Mouse (Mus musculus): ENCODE measurements around the gene N4bp1. TPM values are rescaled to one million over a fixed set of nuclear protein-coding genes. Genes with fewer than 3 reads are reported as not detected.
A peak's percentile ranks its signal among the peaks of the same experiment; 100 is the strongest.

The N4bp1 gene
- polyA plus RNA-seq, 1 experiment from 2014 or later = 11.3 TPM

DNA sequence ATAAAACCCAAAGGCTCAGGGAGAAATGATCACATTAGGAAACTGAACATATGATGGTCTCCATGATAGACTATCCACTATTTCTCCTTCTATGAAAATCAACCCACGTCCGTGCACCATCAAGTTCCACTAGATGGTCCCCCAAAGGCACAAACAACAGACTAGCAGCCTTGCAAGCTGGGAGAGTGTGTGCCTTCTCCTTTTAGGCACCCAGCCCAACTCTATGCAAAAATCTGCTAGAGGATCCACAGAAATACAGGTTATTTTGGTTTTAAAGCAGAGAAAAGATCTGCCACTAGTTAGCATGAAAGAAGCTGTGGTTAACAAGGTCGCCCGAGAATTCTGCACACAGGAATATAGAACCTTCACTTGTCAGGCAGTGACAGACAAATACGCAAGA is 39.2 kb downstream of the N4bp1 start:
- WGBS = 92% methylated on average over 5 of the region's 5 CpGs
- no peak for DNase-seq (ENCODE audit: low spot score)
- H3K9ac ChIP-seq (ENCODE audit: low read length) = no peak overlapping the region
- H3K36me3 ChIP-seq (ENCODE audit: control insufficient read depth, insufficient read depth, low read length) = peaks cover 4% of the 10 kb centered on the region; the same call in 1 of the 2 replicates
- H3K4me1 ChIP-seq (replicated peaks; ENCODE audit: control insufficient read depth, insufficient read depth, low read length) = no peaks in the 10 kb centered on the region
- H3K4me2 ChIP-seq (ENCODE audit: low read depth, low read length, severe bottlenecking) = no peak overlapping the region
- no peaks in the 10 kb centered on the region for H3K27me3 ChIP-seq (ENCODE audit: control insufficient read depth, insufficient read depth, low read length)
- ATAC-seq (replicated peaks; ENCODE audit: low FRiP score) = no peak
- no peak overlapping the region for H3K27ac ChIP-seq (ENCODE audit: low read depth, low read length)
- no peak overlapping the region for H3K4me3 ChIP-seq (ENCODE audit: low read depth, low read length)
- H3K9me3 ChIP-seq (ENCODE audit: control insufficient read depth, low read length) = no peaks in the 10 kb centered on the region

DNA sequence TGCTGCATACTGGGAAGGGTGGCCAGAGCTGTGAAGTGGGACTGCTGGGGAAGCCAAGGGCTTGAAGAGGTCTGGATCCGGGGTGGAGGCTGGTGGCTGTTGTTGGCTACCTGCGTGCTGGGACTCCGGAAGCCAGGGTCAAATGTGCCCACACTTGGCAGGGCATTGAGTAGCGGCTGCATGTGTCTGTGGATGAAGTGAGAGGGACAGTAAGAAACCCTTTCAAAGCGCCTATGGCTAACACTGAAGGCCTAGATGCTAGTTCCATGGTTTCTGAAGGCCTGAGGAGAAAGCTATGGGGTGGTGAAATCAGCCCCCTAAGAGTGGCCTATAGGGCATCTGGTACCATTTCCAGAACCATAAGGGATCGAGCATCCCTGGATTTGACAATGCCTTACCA is 40.2 kb downstream of the N4bp1 start:
- DNase-seq (ENCODE audit: low spot score) (no peak), ATAC-seq (replicated peaks; ENCODE audit: low FRiP score) (no peak)
- H3K27ac ChIP-seq (ENCODE audit: low read depth, low read length) = no peak overlapping the region
- H3K9me3 ChIP-seq (ENCODE audit: control insufficient read depth, low read length) = no peaks in the 10 kb centered on the region
- no peak overlapping the region for H3K4me3 ChIP-seq (ENCODE audit: low read depth, low read length)
- no peak overlapping the region for H3K9ac ChIP-seq (ENCODE audit: low read length)
- H3K36me3 ChIP-seq (ENCODE audit: control insufficient read depth, insufficient read depth, low read length) = peaks cover 4% of the 10 kb centered on the region; the same call in 1 of the 2 replicates
- 95% methylated on average over 6 of the region's 6 CpGs for WGBS
- no peaks in the 10 kb centered on the region for H3K4me1 ChIP-seq (replicated peaks; ENCODE audit: control insufficient read depth, insufficient read depth, low read length)
- no peak overlapping the region for H3K4me2 ChIP-seq (ENCODE audit: low read depth, low read length, severe bottlenecking)
- H3K27me3 ChIP-seq (ENCODE audit: control insufficient read depth, insufficient read depth, low read length) = no peaks in the 10 kb centered on the region

DNA sequence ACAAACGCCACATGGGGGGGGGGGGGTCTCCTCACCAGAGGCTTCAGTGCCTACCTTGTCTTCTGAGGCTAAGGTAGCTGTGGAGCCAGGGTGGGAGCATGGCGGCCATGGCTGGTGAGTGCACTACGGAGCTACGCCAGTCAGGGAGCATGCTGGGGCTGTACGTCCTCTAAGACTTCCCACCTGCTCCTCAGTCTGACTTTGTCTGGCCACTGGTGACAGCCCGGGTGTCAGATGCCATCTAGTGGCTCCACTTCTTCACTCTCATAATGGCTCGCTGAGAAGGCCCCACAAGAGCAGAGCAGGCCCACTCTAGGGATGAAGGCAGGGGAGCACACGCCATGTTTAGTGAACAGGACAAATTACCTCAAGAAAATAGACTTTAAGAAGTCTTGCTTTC is 41.2 kb downstream of the N4bp1 start:
- Histone ChIP-seq H3K4me3 (ENCODE audit: low read depth, low read length) (no peak overlapping the region), H3K27me3 (ENCODE audit: control insufficient read depth, insufficient read depth, low read length) (no peaks in the 10 kb centered on the region), H3K4me2 (ENCODE audit: low read depth, low read length, severe bottlenecking) (no peak overlapping the region), H3K9ac (ENCODE audit: low read length) (no peak overlapping the region), H3K9me3 (ENCODE audit: control insufficient read depth, low read length) (no peaks in the 10 kb centered on the region), H3K4me1 (replicated peaks; ENCODE audit: control insufficient read depth, insufficient read depth, low read length) (no peaks in the 10 kb centered on the region), H3K36me3 (ENCODE audit: control insufficient read depth, insufficient read depth, low read length) (peaks cover 4% of the 10 kb centered on the region; the same call in 1 of the 2 replicates), H3K27ac (ENCODE audit: low read depth, low read length) (no peak overlapping the region)
- ATAC-seq (replicated peaks; ENCODE audit: low FRiP score) (no peak), DNase-seq (ENCODE audit: low spot score) (peak; percentile 57)
- 61% methylated on average over 8 of the region's 8 CpGs for WGBS

DNA sequence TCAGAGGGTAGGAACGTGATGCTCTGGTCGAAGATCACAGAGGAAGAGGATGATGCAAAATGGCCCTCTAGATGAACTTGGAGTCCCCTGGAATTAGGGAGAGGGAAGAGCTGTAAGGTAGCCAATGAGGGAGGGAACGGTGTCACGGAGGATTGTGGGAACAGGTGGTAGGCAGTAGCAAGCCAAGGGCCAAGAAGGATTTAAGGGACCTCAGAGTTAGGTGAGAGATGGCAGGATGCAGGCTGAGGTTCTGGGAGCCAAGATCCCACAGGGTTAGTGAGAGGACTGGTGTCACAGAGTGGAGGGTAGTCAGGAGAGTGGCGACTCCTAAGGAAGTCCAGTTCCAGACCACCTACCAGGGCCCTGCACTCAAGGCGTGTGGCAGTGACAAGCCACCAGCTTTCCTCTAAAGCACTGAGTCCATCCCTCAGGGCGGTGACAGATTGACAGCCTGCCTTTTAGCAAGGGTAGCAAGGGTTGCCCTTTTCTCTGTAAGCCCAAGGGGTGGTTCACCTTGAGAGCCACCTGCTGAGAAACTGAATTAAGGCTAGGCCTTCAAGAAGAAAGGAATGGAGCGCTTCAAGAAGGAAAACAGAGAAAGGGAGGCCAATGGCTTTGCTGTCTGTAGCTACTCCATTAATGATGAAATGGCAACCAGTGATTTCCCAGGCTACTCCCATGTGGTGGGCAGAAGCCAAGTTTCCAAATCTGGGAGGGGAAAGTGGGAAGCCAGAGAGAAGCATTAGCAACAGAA is 43.3 kb downstream of the N4bp1 start:
- DNase-seq (ENCODE audit: low spot score) (no peak), ATAC-seq (replicated peaks; ENCODE audit: low FRiP score) (no peak)
- no peak overlapping the region for H3K9ac ChIP-seq (ENCODE audit: low read length)
- WGBS = 84% methylated on average over 8 of the region's 8 CpGs
- H3K36me3 ChIP-seq (ENCODE audit: control insufficient read depth, insufficient read depth, low read length) = no peaks in the 10 kb centered on the region; the same call in 1 of the 2 replicates
- H3K4me1 ChIP-seq (replicated peaks; ENCODE audit: control insufficient read depth, insufficient read depth, low read length) = no peaks in the 10 kb centered on the region
- no peak overlapping the region for H3K4me2 ChIP-seq (ENCODE audit: low read depth, low read length, severe bottlenecking)
- no peak overlapping the region for H3K27ac ChIP-seq (ENCODE audit: low read depth, low read length)
- H3K4me3 ChIP-seq (ENCODE audit: low read depth, low read length) = no peak overlapping the region
- H3K9me3 ChIP-seq (ENCODE audit: control insufficient read depth, low read length) = no peaks in the 10 kb centered on the region
- no peaks in the 10 kb centered on the region for H3K27me3 ChIP-seq (ENCODE audit: control insufficient read depth, insufficient read depth, low read length)

DNA sequence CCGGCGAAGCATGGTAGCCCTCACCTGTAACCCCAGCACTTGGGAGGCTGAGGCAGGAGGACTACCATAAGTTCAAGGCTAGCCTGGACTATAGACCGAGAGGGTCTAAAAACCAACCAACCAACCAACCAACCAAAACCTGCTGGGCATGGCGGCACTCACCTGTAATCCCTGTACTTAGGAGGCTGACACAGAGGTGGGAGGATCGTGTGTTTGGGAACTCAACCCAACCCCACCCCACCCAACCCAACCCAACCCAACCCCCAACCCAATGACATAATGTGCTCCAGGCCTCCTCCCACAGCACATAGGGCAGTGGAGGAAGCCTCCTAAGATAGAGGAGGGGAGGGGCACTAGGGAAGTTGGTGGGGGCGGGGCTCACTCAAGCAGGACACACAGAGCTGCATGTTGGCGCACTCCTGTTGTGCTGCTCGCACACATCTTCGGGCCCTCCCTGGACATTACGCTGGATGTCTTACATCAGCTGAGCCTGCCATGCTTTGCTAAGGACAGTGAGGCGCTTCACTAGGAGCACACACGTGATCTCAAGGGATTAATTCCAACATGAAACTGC is 44.9 kb downstream of the N4bp1 start:
- no peaks in the 10 kb centered on the region; the same call in 1 of the 2 replicates for H3K36me3 ChIP-seq (ENCODE audit: control insufficient read depth, insufficient read depth, low read length)
- WGBS = 95% methylated on average over 12 of the region's 12 CpGs

DNA sequence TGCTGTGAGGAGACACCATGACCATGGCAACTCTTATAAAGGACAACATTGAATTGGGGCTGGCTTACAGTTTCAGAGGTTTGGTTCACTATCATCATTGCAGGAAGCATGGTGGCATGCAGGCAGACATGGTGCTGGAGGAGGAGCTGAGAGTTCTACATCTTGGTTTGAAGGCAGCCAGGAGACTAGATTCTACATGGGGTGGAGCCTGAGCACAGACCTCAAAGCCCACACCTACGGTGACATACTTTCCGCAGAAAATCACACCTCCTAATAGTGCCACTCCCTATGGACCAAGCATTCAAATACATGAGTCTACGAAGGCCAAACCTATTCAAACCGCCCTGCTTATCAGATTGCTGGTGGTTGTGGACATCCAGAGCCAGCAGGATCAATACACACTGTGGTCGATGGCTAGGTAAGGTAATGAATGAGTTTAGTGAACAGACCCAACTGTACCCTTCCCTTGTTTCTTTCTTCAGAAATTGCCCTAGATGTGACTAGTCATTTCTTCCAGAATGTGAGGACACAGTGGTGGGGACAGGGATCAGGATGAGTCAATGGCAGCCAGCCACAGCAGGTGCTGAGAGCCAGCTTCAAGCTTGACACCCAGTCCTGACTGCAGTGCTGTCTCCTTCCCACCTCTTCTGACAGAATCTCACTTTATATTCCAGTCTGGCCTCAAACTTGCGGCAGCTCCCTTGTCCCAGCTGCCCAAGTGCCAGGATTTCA is 46.2 kb downstream of the N4bp1 start:
- Histone ChIP-seq H3K4me2 (ENCODE audit: low read depth, low read length, severe bottlenecking) (no peak overlapping the region), H3K9me3 (ENCODE audit: control insufficient read depth, low read length) (no peaks in the 10 kb centered on the region), H3K36me3 (ENCODE audit: control insufficient read depth, insufficient read depth, low read length) (no peaks in the 10 kb centered on the region; the same call in 1 of the 2 replicates), H3K9ac (ENCODE audit: low read length) (no peak overlapping the region), H3K4me1 (replicated peaks; ENCODE audit: control insufficient read depth, insufficient read depth, low read length) (no peaks in the 10 kb centered on the region), H3K27me3 (ENCODE audit: control insufficient read depth, insufficient read depth, low read length) (no peaks in the 10 kb centered on the region), H3K27ac (ENCODE audit: low read depth, low read length) (no peak overlapping the region), H3K4me3 (ENCODE audit: low read depth, low read length) (no peak overlapping the region)
- DNase-seq (ENCODE audit: low spot score) (no peak), ATAC-seq (replicated peaks; ENCODE audit: low FRiP score) (no peak)
- 93% methylated on average over 6 of the region's 6 CpGs for WGBS

More for the DNA sequence above, 44.9 kb downstream of the N4bp1 start:
- no peaks in the 10 kb centered on the region for H3K27me3 ChIP-seq (ENCODE audit: control insufficient read depth, insufficient read depth, low read length)
- DNase-seq (ENCODE audit: low spot score) = no peak
- ATAC-seq (replicated peaks; ENCODE audit: low FRiP score) = no peak
- no peak overlapping the region for H3K27ac ChIP-seq (ENCODE audit: low read depth, low read length)
- H3K4me2 ChIP-seq (ENCODE audit: low read depth, low read length, severe bottlenecking) = no peak overlapping the region
- H3K4me3 ChIP-seq (ENCODE audit: low read depth, low read length) = no peak overlapping the region
- no peaks in the 10 kb centered on the region for H3K4me1 ChIP-seq (replicated peaks; ENCODE audit: control insufficient read depth, insufficient read depth, low read length)
- no peaks in the 10 kb centered on the region for H3K9me3 ChIP-seq (ENCODE audit: control insufficient read depth, low read length)
- no peak overlapping the region for H3K9ac ChIP-seq (ENCODE audit: low read length)

DNA sequence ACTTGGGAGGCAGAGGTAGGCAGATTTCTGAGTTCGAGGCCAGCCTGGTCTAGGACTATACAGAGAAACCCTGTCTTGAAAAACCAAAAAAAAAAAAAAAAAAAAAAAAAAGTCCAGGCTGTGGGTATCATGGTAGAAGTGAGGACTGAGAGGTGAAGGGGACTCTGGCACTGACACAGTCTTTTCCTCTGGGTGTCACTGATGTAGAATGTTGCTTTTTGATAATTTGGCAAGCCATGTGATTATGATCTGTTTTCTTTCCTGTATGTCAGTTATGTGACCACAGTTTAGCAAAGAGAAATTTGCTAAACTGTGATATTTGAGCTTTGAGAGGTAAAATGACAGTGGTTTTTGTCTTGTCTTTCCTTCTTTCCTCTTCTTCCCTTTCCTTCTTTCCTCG is 47.8 kb downstream of the N4bp1 start:
- Histone ChIP-seq H3K36me3 (ENCODE audit: control insufficient read depth, insufficient read depth, low read length) (no peaks in the 10 kb centered on the region; the same call in 1 of the 2 replicates), H3K4me2 (ENCODE audit: low read depth, low read length, severe bottlenecking) (no peak overlapping the region), H3K9ac (ENCODE audit: low read length) (no peak overlapping the region), H3K4me3 (ENCODE audit: low read depth, low read length) (no peak overlapping the region), H3K27me3 (ENCODE audit: control insufficient read depth, insufficient read depth, low read length) (no peaks in the 10 kb centered on the region), H3K9me3 (ENCODE audit: control insufficient read depth, low read length) (no peaks in the 10 kb centered on the region), H3K27ac (ENCODE audit: low read depth, low read length) (no peak overlapping the region), H3K4me1 (replicated peaks; ENCODE audit: control insufficient read depth, insufficient read depth, low read length) (no peaks in the 10 kb centered on the region)
- WGBS = 93% methylated on average over 2 of the region's 2 CpGs
- ATAC-seq (replicated peaks; ENCODE audit: low FRiP score) = no peak
- DNase-seq (ENCODE audit: low spot score) = no peak

DNA sequence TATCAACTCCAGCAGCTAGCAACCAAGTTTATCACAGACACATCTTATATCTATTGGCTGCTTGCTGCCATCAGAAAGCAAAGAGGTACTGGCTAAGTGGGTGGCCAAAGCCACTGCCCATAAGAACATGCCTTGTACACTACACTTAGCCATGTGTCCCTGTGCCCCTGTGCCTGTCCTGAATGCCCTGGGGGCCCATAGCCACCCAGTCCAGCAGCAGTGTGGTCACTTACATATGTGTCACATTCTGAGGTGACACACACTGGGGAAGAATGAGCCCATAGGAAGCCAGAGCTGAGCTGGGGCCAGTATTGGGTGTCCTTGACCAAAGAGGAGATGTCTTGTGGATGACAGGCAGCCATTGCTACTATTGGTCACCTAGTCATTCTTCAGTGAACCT is 49.2 kb downstream of the N4bp1 start:
- H3K36me3 ChIP-seq (ENCODE audit: control insufficient read depth, insufficient read depth, low read length) = no peaks in the 10 kb centered on the region
- H3K9me3 ChIP-seq (ENCODE audit: control insufficient read depth, low read length) = no peaks in the 10 kb centered on the region
- H3K27me3 ChIP-seq (ENCODE audit: control insufficient read depth, insufficient read depth, low read length) = no peaks in the 10 kb centered on the region
- H3K27ac ChIP-seq (ENCODE audit: low read depth, low read length) = no peak overlapping the region
- H3K4me3 ChIP-seq (ENCODE audit: low read depth, low read length) = no peak overlapping the region
- H3K4me1 ChIP-seq (replicated peaks; ENCODE audit: control insufficient read depth, insufficient read depth, low read length) = no peaks in the 10 kb centered on the region
- H3K9ac ChIP-seq (ENCODE audit: low read length) = no peak overlapping the region
- DNase-seq (ENCODE audit: low spot score) (no peak), ATAC-seq (replicated peaks; ENCODE audit: low FRiP score) (no peak)
- H3K4me2 ChIP-seq (ENCODE audit: low read depth, low read length, severe bottlenecking) = no peak overlapping the region

Measured in forebrain, embryonic 11.5 days (tissue).